Mouse (Mus musculus) MN1 (cell line): ENCODE data around the gene Npr1.

Experiments
- DNase-seq: peaks from one replicate; pipeline ENCODE4 v3.0.0-alpha.2; 2016; ENCODE audit warnings: low spot score

The Npr1 gene

DNA sequence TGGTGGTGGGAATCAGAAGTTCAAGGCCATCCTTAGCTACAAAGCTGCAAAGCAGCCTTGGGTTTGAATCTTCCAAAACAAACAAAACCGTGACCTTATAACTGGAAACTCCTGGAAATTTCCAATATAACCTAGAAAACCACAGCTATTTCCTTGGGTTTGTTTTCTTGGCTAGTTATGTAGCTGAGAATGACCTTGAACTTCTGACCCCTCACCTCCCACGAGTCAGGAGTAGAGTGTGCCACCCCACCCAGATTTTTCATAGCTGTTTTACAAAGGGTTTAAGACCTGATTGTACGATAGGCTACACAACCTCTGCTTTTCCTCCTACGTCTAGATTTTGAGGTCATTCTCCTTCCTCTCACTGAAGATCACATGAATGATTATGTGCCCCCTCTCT lies 28.5 kb downstream of the Npr1 start:
- DNase-seq: no peak

DNA sequence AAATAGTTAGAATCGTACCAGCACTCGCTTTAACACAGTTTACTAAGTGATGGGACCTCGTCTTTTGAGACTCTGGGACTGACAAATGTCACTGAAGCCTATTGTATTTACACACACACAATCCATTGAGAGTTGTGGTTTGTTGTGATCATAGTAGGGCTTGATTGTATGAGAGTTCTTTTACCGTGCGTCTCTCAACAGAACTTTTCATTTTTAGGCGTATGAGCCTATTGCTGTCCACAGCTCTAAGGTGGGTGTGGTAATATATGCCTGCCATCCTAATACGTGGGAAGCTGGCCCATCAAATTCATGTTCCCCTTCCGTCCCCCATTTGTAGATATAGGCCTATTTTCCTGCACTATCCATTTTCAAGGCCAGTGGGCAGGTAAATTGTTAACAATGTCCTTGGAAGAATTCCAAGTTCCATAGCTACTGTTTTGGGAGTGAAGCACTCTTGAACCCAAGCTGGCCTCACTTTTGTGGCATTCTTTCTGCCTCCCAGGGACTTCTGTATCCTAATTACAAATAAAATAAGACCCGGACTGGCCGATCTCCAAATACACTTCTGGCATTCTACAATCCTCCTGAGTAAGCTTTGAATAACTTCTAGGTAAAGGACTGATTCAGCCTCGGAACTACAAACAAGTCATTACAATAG lies 31.5 kb downstream of the Npr1 start:
- DNase-seq: peak; percentile 29

- DNase-seq: peak; percentile 99
Observed at GRCm38 (mm10) chr3:90433381-90434020, 32.2 kb downstream of the Npr1 start, which contains the start of gene Ints3. Gene Ints3 (minus strand): TSS chr3:90433622.

GRCm38 (mm10) chr3:90432811-90433219 lies 32.9 kb downstream of the Npr1 start:
- no peak for DNase-seq

DNA sequence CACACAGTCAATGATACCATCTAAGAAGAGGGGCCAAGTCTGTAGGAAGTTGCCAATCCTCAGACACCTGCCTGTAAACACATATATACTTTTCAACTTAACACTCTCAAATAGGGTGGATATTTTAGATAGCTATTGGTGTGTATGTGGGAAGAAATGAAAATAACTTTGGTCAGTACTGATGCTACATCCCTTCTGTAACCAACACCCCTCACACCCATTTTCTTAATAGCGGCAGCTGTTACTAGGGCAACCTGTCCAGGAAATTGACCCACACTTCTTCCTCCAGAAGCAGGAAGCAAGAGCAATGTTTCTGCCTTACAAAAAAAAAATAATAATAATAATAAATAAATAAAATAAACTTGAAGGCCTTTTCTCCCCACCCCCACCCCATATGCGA lies 33.3 kb downstream of the Npr1 start:
- no peak for DNase-seq

- DNase-seq: no peak
Observed at GRCm38 (mm10) chr3:90429576-90429975, 36.1 kb downstream of the Npr1 start.

GRCm38 (mm10) chr3:90428186-90428585 lies 37.5 kb downstream of the Npr1 start:
- DNase-seq: no peak

DNA sequence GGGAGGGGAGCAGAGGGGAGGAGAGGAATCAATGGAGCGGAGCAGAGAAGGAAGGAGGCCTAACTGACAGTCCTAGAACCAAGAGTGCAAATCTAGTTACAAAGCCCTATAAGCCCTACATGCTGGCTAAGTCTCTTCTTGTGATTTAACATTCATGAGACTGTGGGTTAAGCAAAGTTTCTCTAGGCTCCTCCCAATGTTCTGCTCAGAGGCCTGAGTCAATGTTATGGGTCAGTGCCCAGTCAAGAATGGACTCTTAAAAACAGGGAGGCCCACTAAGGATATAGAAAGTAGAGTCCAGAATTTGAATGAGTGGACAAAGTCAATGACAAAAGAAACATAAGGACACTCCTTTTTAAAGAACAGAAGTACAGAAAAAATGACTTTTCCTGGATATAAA lies 38.1 kb downstream of the Npr1 start:
- no peak for DNase-seq

DNA sequence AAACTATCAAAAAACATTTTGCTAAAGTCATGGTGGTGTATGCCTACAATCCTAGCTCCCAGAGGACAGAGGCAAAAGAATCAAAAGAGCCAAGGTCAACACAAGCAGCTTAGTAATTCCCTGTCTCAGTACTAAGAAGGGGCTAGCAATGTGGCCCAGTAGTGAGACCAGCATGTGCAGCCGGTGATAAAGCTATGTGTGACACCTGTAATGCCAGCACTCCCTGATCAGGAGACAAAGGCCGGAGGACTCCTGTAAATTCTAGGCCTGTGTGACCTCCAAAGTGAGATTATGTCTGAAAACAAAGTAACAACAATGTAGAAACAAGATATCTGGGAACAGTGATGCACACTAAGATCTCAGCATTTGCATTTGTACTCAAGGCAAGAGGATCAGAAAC lies 40.2 kb downstream of the Npr1 start:
- DNase-seq: no peak

DNA sequence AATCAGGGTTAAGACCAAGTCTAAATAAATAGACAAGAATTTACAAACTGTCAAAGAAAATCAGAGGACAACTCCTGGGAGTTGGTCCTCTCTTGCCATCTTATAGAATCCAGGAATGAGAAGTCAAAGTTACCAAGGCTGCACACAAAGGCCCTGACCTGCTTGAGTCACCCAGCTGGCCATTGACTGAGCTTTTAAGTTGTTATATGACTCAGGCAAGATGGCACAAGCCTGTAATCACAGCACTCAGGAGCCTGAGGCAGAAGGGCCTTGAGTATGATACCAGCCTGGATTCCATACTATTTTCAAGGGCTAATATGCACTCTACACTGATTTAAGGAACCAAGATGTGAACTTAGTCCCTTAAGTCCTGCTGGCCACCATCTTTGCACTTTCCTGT lies 42.1 kb downstream of the Npr1 start:
- DNase-seq: no peak

- no peak for DNase-seq
Observed at GRCm38 (mm10) chr3:90420696-90421095, 45.0 kb downstream of the Npr1 start.

DNA sequence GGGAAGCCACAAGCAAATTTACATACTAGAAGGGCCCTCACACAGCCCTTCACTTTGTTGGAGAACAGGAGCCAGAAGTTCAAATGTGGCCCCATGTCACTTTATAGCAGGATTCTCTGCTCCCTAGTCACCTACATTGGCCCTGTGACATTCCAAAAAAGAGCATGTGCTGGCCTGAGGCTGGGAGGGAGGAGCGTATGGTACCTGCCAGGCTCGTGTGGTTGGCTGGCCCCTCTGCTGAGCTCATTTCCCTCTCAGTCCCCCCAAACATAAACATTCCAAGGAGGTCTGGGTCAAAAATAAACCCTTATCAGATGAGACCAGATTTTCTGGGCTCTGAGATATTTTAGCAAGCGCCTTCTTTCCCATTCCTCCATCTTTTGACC lies 52.7 kb downstream of the Npr1 start:
- DNase-seq: no peak

- DNase-seq: peak; percentile 80
Observed at GRCm38 (mm10) chr3:90412312-90413010, 53.2 kb downstream of the Npr1 start.

DNA sequence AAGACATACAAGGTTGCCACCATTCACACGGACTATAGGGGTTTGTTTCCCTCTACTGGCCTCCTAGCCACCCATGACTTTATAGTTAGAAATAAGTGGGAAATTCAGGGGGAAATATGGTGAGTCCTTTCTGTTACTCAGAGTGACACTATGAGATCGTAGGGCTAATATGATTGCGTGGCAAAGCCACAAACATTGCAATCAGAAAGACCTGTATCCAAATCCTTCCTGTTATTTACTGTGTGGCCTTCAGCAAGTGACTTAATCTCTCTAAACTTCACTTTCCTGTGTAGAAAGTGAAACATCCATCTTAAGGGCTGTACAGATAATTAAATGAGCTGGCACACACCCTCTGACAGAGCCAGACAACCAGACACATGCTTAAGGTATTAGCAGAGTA lies 56.9 kb downstream of the Npr1 start:
- no peak for DNase-seq

DNA sequence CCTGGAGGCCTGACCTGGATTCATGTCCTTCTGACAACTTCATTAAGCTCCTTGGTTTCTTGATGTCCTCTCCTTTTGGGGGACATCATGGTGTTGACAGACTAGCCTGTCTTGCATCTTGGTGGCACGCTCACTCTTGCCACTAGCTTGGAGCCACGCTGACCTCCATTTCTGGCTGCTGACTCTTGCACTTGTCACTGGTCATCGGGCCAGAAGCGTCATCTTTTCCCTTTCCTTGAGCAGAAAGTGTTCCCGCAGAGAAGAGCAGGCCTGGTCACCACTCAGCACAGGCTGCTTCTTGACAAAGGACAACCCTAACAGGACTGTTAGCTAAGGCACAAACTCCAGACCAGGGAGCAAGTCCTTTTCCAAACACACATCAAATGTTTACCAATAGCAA lies 59.3 kb downstream of the Npr1 start:
- DNase-seq: no peak

DNA sequence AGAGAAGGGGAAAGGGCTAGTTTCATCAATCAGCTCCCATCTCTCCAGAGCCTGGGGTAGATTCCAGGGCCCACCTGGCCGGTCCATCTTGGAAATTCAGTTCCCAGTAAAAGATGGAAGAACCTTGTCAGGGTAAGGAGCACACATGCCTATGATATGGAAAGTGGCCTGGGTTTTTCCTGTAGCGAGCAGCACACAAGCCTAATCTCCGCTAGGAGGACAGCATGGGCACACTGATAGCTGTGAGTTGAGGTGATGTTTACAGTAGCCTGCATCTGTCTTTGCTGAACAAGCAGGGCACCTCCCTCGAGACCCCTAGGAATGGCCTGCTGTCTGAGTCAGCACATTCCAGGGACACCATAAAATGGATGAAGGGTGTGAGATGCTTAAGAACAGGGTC lies 61.1 kb downstream of the Npr1 start:
- DNase-seq: no peak

GRCm38 (mm10) chr3:90404121-90404520 lies 61.5 kb downstream of the Npr1 start:
- DNase-seq: no peak

- no peak for DNase-seq
Observed at GRCm38 (mm10) chr3:90400993-90401392, 64.7 kb downstream of the Npr1 start.
